Mouse (Mus musculus) cerebellum, adult 11 months (tissue): ENCODE measurements around the gene Neto2.

Source experiments
- DNase-seq: peaks from one replicate; pipeline ENCODE4 v3.0.0; 2022

Gene Neto2

DNA sequence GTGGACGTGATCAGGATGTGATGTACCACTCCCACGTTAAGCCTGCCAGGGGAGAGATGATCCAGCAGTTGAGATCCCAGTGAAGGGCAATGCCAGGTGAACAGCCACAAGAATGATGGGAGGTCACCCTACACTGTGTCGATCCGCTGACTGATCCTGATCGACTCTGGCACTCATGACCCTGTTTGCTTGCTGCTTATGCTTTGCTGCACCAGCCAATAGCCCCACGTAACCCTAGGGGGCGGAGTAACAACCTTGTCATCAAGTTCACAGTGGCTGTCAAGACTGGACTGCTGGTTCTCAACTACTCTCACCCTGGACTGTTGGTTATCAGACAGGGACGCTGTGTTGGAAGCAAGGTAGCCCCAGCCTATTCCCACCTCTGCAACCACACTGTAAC is 99.0 kb downstream of the Neto2 start:
- DNase-seq: no peak

DNA sequence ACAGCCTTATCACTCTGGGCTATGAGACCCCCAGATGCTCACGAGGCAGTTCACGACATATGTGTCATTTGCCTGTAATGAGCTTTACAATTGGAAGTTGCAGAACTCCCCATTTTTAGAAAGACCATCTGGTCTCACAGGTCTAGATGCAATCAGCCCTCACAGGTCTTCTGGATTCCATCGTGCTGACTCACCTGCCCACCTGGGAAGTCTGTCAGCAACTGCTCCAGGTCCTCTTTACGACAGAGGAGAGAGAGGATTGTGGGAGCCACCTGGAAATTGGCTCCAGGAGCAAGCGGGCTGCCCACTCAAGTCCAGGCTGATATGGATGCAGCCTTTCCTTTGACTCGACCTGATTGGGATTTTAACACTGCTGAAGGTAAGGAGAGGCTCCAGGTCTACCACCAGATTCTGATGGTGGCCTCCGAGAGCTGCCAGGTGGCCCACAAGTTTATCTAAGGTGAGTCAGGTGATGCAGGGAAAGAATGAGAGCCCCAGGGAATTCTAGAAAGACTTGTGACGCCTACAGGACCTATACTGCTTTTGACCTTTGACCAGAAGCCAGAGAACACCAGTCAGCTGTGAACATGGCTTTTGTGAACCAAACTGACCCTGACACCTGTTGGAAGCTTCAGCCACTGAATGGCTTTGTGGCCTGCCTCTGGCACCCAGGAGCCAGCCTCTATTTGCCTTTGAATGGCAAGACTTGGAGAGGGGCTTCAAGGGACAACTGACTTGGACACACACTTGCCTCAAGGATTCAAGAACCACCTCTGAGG is 103.1 kb downstream of the Neto2 start:
- no peak for DNase-seq

DNA sequence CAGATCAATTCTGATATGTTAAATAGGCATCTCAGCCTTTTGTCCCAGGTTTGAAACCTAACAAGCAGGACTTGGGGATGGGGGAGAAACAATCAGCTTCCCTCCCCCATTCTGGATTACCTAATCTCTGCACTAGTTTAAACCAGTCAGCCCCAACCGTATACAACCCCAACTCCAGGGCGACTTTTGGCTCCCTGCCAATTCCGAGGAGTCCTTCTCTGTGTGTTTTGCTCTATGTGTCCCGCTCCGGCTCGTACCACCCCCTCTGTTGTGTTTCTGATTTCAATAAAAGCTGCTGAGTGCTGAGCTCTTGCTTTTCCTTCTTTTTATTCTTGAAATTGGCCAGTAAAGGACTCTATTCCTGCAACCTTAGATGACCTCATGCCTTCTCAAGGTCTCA is 105.3 kb downstream of the Neto2 start:
- DNase-seq: no peak

DNA sequence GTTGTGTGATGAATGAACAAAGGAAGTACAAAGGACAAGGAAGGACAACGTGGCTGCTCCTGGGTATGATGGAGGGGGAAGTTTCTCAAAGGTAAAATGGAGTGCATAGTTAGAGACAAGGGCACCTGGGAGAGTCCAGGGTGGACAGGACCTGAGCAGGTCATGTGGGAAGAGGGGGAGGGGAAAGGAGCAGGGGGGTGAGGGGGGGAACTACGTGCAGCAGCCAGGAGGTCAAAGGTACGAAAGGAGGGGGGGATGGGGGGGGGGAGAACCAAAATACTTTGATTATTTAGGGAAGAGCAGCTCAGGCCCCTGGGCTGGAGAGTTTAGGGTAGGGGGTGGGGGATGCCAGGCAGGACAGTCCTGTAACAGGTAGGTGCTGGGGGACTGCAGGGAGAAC is 105.7 kb downstream of the Neto2 start:
- no peak for DNase-seq

DNA sequence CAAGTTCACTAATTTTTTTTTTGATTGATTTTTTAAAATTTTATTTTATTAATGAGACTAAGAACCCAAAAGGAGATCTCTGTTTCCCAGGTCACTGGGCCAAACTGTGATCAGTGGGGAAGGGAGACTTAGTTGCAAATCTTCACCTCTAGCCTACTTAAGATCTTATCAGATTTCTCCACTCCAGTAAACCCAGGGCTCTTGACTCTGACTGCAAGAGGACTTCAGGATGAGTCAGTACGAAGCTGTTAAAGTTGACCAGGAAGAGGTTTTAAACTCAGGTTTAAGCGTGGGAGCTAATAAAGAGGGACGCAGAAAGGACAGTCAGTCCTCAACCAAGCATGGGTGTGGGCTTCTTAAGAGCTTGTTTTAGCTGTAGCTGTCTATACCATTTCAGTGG is 107.4 kb downstream of the Neto2 start:
- no peak for DNase-seq

DNA sequence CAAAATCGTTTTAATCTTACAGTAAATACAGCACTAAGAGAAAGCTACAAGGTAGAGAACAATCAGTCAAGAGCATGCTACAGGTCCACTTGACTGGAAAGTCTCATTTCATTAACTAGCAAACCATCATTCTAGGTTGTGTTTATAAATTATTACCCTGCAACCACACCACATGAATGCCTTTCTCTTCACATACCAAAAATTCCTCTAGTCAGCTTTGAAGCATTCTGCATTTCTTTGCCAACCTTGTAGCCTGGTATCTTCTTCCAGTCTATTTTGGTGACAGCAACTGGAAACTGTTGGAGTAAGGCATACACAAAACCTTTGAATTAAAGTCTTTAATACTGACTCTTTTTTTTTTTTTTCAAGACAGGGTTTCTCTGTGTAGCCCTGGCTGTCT is 109.2 kb downstream of the Neto2 start:
- DNase-seq: no peak

DNA sequence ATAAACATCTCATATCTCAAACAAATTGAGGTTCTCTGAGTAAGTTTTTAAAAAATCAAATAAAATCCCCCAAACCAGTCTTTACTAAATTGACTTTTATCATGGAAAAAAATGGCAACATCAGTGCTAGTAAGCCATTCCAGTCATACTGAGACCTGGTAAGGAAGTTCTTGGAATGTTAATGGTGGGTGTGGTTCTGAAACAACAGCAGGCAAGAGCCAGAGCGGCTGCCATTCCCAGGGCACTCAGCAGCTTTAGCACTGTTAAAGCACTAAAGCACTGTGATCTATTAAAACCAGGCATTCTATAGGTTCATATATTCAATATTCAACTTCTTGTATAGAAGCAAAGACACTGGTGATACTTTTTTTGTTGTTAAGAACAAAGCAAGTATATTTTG is 110.5 kb downstream of the Neto2 start:
- DNase-seq: no peak

DNA sequence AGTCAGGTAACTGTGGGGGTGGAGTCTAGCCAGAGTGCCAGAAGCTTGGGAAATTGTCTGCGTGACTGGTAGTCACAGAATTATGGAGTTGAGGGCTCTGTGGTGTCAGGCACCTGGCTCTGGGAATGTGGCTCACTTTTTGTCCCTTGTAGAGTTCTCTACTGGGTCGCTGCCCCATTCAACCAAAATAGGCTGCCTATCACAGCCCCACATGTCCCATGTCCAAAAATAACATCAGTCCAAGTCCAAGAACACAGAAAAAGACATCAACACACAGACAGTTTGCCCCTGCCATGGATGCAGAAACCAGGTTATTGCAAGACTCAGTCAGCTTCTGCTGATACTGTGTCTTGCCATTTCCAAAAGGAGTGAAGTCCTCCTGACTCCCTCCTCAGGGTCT is 112.1 kb downstream of the Neto2 start:
- DNase-seq: no peak
